Mouse (Mus musculus) ES-Bruce4 (cell line): ENCODE measurements around the gene Mmp25.

Experiments used
- CTCF ChIP-seq: IDR thresholded peaks from one replicate; pipeline ENCODE4 v1.8.1; 2011; ENCODE audit warnings: low read depth, low read length
- POLR2A ChIP-seq: IDR thresholded peaks from one replicate; pipeline ENCODE4 v1.8.1; 2011; ENCODE audit warnings: low read length; ENCODE audit not compliant: insufficient read depth

DNA sequence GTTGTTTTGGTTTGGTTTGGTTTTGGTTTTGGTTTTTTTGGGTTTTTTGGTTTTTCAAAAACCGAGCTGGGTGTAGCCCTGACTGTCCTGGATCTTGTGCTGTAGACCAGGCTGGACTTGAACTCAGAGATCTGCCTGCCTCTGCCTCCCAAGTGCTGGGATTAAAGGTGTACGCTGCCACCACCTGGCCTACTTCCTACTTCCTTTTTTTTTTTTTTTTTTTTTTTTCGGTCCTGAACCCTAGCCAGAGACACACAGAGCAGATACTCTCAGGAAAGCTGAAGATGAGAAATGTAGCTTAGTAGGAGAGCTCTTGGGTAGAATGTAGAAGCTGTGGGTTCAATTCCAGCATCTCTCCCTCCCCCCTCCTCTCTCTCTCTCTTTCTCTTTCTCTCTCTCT lies 13.4 kb upstream of the Mmp25 start:
- TF ChIP-seq CTCF (no peak), POLR2A (no peak)
